In the genomic region with DNA sequence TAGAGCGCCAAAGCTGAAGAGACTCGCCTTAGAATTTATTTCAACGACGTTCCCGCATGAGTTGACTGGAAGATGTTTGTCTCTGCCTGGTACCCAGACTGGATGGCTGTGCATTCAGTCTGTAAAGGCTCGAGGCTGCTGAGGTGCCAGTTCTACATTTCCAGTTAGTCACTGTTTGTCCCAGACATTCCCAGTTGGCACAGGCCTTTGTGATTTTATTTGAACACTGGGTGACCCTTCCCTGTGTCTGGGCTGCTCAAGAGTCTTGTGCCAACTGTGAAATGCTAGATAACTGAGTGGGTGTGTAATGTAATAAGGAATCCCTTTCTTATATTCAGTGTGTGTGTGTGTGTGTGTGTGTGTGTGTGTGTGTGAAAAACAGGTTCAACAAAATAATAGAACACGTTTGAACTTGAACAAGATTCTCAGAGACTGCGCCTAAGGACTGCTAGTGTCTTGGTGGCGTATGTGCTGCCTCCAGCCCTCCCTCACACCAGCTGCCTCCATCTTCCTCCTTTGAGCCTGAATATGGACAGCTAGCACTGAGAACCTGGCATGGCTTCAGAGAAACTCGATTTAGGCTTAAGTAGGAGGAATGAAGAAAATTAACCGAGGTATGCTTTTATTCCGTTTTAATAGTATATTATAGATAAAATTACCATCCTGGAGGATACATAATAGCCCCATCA, we compare ENCODE assay signal across 18 mouse cellular contexts.
DNase-seq lines count a peak whose midpoint lies in the region; ATAC-seq and TF ChIP-seq lines count a peak whose summit lies in the region.
"Had no signal": no experiment of that assay in that cellular context is flagged by ENCODE, and none has a peak within 500 bp of the region (broad histone marks: within the 10 kb centered on the region; RNA-seq: fewer than 3 reads in every experiment).

No protein-coding gene starts in this region.

- no peaks in the 10 kb centered on the region for H3K27me3 ChIP-seq in heart, embryonic 10.5 days (ENCODE audit: insufficient read depth, poor library complexity, severe bottlenecking)
- no peaks in the 10 kb centered on the region for H3K27me3 ChIP-seq in lung, postnatal 0 days (replicated peaks; ENCODE audit: insufficient read depth, low read length)
- no peaks in the 10 kb centered on the region for H3K27me3 ChIP-seq in neural tube, embryonic 14.5 days (ENCODE audit: control insufficient read depth, insufficient read depth, low read length)
- H3K27me3 ChIP-seq: heart, embryonic 13.5 days; midbrain, embryonic 15.5 days; neural tube, embryonic 12.5 days had no signal

- H3K4me3 ChIP-seq in heart, embryonic 10.5 days = no peak overlapping the region
- no peak overlapping the region for H3K4me3 ChIP-seq in lung, postnatal 0 days (ENCODE audit: low read depth, low read length)
- no peak overlapping the region for H3K4me3 ChIP-seq in lung, adult 2 months (replicated peaks; ENCODE audit: extremely low read depth, low read depth, low read length)
- no peak overlapping the region for H3K4me3 ChIP-seq in neural tube, embryonic 14.5 days (ENCODE audit: low read depth, low read length)
- H3K4me3 ChIP-seq: heart, embryonic 13.5 days; hindbrain, embryonic 10.5 days; midbrain, embryonic 15.5 days; neural tube, embryonic 12.5 days had no signal

- peak; percentile 74 for ATAC-seq in lung, postnatal 0 days
- ATAC-seq in neural tube, embryonic 14.5 days (ENCODE audit: low read depth) = peak; percentile 29; the same call in 1 of the 2 replicates
- ATAC-seq in megakaryocyte, adult 5-6 weeks (ENCODE audit: poor library complexity, severe bottlenecking) = no peak
- ATAC-seq: activated CD4-positive, CD25-positive, alpha-beta regulatory T cell, adult 4 months; CD4-positive, CD25-positive, alpha-beta regulatory T cell, adult 4 months; midbrain, embryonic 15.5 days had no signal

- no peaks in the 10 kb centered on the region for H3K9me3 ChIP-seq in heart, embryonic 10.5 days
- H3K9me3 ChIP-seq in lung, postnatal 0 days (ENCODE audit: low read length) = no peaks in the 10 kb centered on the region
- H3K9me3 ChIP-seq in neural tube, embryonic 14.5 days (ENCODE audit: control insufficient read depth, low read length) = no peaks in the 10 kb centered on the region
- H3K9me3 ChIP-seq: heart, embryonic 13.5 days; hindbrain, embryonic 10.5 days; midbrain, embryonic 15.5 days; neural tube, embryonic 12.5 days had no signal

- TF ChIP-seq POLR2A in lung, adult 2 months (IDR thresholded peaks at IDR 0.05; ENCODE audit: borderline replicate concordance, extremely low read depth, low read depth, low read length) = no peak
- TF ChIP-seq POLR2A in brain, embryonic 14.5 days (IDR thresholded peaks at IDR 0.05; ENCODE audit: borderline replicate concordance, extremely low read depth, insufficient read depth, insufficient read length, poor library complexity, severe bottlenecking) = no peak

- H3K4me1 ChIP-seq in heart, embryonic 10.5 days = peaks cover 21% of the 10 kb centered on the region
- 0 out of 2 replicates have a peak, but pooled peaks cover 5% of the 10 kb centered on the region for H3K4me1 ChIP-seq in lung, postnatal 0 days (ENCODE audit: insufficient read depth, low read depth, low read length)
- H3K4me1 ChIP-seq in lung, adult 2 months (ENCODE audit: control insufficient read depth, insufficient read depth, low read length) = no peaks in the 10 kb centered on the region; the same call in 1 of the 2 replicates
- H3K4me1 ChIP-seq in neural tube, embryonic 14.5 days (ENCODE audit: control insufficient read depth, insufficient read depth, low read length) = no peaks in the 10 kb centered on the region; the same call in 1 of the 2 replicates

- H3K9ac ChIP-seq in lung, postnatal 0 days (replicated peaks; ENCODE audit: low read depth) = no peak overlapping the region
- no peak overlapping the region for H3K9ac ChIP-seq in neural tube, embryonic 14.5 days (replicated peaks; ENCODE audit: low read depth, low read length)
- H3K9ac ChIP-seq: heart, embryonic 13.5 days; midbrain, embryonic 15.5 days; neural tube, embryonic 12.5 days had no signal

- H3K36me3 ChIP-seq in heart, embryonic 10.5 days = peaks cover 16% of the 10 kb centered on the region
- no peaks in the 10 kb centered on the region for H3K36me3 ChIP-seq in lung, postnatal 0 days (ENCODE audit: insufficient read depth, low read length)
- no peaks in the 10 kb centered on the region for H3K36me3 ChIP-seq in neural tube, embryonic 14.5 days (ENCODE audit: control insufficient read depth, insufficient read depth, low read length)
- H3K36me3 ChIP-seq: hindbrain, embryonic 10.5 days; midbrain, embryonic 15.5 days; neural tube, embryonic 12.5 days had no signal

- 91% methylated on average over 12 of the region's 12 CpGs for WGBS in heart, embryonic 10.5 days
- 70% methylated on average over 12 of the region's 12 CpGs for WGBS in lung, postnatal 0 days
- 70% methylated on average over 12 of the region's 12 CpGs for WGBS in lung, adult 2 months
- WGBS in neural tube, embryonic 14.5 days = 55% methylated on average over 12 of the region's 12 CpGs

- peak; percentile 71 for TF ChIP-seq EP300 in lung, postnatal 0 days (IDR thresholded peaks at IDR 0.05)

- H3K4me2 ChIP-seq in lung, postnatal 0 days (replicated peaks; ENCODE audit: low read depth, low read length) = no peak overlapping the region
- no peak overlapping the region for H3K4me2 ChIP-seq in neural tube, embryonic 14.5 days (ENCODE audit: low read depth, low read length)
- H3K4me2 ChIP-seq: heart, embryonic 13.5 days; liver, embryonic 11.5 days; midbrain, embryonic 15.5 days; neural tube, embryonic 12.5 days had no signal

- DNase-seq in heart, adult 11 months = peak; percentile 44
- DNase-seq in heart, embryonic 10.5 days (ENCODE audit: low spot score) = no peak
- DNase-seq in lung, postnatal 0 days (ENCODE audit: low spot score) = peak; percentile 40
- DNase-seq in lung, adult 2 months = no peak
- DNase-seq in brain, embryonic 14.5 days (ENCODE audit: low read depth) = peak; percentile 61
- DNase-seq: cerebellum, adult 11-12 months; gastrocnemius, postnatal 10 days; kidney, adult 11 months had no signal

- no peak overlapping the region for H3K27ac ChIP-seq in heart, embryonic 10.5 days
- H3K27ac ChIP-seq in lung, postnatal 0 days (ENCODE audit: low read length) = no peak overlapping the region
- no peak overlapping the region for H3K27ac ChIP-seq in neural tube, embryonic 14.5 days (ENCODE audit: low read depth, low read length)
- H3K27ac ChIP-seq: heart, embryonic 13.5 days; hindbrain, embryonic 10.5 days; macrophage; midbrain, embryonic 15.5 days; neural tube, embryonic 12.5 days had no signal

- TF ChIP-seq CTCF in lung, postnatal 0 days (IDR thresholded peaks at IDR 0.05) = no peak
- no peak for TF ChIP-seq CTCF in lung, adult 2 months (IDR thresholded peaks at IDR 0.05; ENCODE audit: insufficient read depth, low read length)
- TF ChIP-seq CTCF in brain, embryonic 14.5 days (IDR thresholded peaks at IDR 0.05; ENCODE audit: borderline replicate concordance, extremely low read depth, insufficient read depth, insufficient read length) = no peak

Comparison
In these comparisons a context has a peak if more than half of its experiments do, and no peak if none do; other contexts are left out.
1. DNase-seq: peak in heart, adult 11 months (single experiment), lung, postnatal 0 days (single experiment) and brain, embryonic 14.5 days (single experiment); none in heart, embryonic 10.5 days (single experiment) and lung, adult 2 months (single experiment).